Mouse (Mus musculus) ES-Bruce4 (cell line): ENCODE results near the gene Lrit2.

Source experiments
- CTCF ChIP-seq: IDR thresholded peaks from one replicate; pipeline ENCODE4 v1.8.1; 2011; ENCODE audit warnings: low read depth, low read length
- EP300 ChIP-seq: IDR thresholded peaks from 2 replicates; pipeline ENCODE4 v1.6.1; 2011; ENCODE audit warnings: low read depth, low read length; ENCODE audit not compliant: insufficient read depth
- POLR2A ChIP-seq: IDR thresholded peaks from one replicate; pipeline ENCODE4 v1.8.1; 2011; ENCODE audit warnings: low read length; ENCODE audit not compliant: insufficient read depth

- TF ChIP-seq POLR2A (no peak), CTCF (peak; percentile 26), EP300 (no peak)
Observed at GRCm38 (mm10) chr14:37034432-37034831, 33.3 kb upstream of the Lrit2 start.
